Mouse (Mus musculus) heart, adult 2 months (tissue): Measurements from ENCODE around the gene Evi2a.

ENCODE experiments used
- CTCF ChIP-seq: fragments of 200-600 bp; IDR thresholded peaks from 2 replicates; pipeline ENCODE4 v1.8.1; 2022; ENCODE audit warnings: antibody characterized with exemption, mild to moderate bottlenecking, moderate library complexity
- EP300 ChIP-seq: fragments of 200-500 bp; IDR thresholded peaks from 2 replicates; pipeline ENCODE4 v1.6.1; 2011; ENCODE audit warnings: low read depth, low read length, control low read depth; ENCODE audit not compliant: insufficient read depth
- POLR2A ChIP-seq: fragments of 200-500 bp; IDR thresholded peaks from 2 replicates; pipeline ENCODE4 v1.6.1; 2011; ENCODE audit warnings: mild to moderate bottlenecking, low read depth, low read length, control low read depth; ENCODE audit not compliant: insufficient read depth

DNA sequence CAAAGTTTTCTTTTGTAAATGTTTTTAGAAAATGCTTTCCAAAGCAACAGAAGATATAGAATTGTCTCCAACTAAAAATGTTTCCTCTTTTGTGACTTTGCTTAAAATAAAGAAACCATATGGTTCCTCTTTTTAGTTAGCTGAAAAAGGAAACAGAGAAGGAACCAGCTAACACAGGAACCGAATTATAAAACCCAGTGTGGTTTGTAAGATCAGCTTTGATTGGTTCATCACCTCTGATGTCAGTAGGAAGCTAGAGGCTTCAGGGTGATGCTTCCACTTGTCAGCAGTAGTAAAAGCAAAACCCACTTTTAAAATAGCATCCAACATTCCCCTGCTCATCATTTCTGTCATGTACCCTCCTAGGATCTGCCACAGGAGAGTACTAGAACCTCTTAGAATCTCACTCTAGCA lies 10.5 kb downstream of the Evi2a start:
- no peak for TF ChIP-seq EP300
- no peak for TF ChIP-seq POLR2A
- TF ChIP-seq CTCF, result no peak
